In genomic region chr14:105668969-105669368, GRCm38 (mm10) we compare ENCODE assay signal across 8 mouse cellular contexts.
DNase-seq lines count a peak whose midpoint lies in the region; ATAC-seq and TF ChIP-seq lines count a peak whose summit lies in the region.

No protein-coding gene starts in this region.

- no peak for DNase-seq in forebrain, embryonic 11.5 days (ENCODE audit: low spot score)
- DNase-seq in CH12.LX (ENCODE audit: extremely low read depth): peak; percentile 33
- peak; percentile 84 to 89 for DNase-seq in cerebellum, postnatal 25 days
- DNase-seq in layer of hippocampus, postnatal 10 days (ENCODE audit: low spot score in 2 of 2): peak; percentile 49 to 58
- no peak for DNase-seq in urinary bladder, adult 18-20 months (ENCODE audit: low spot score in 2 of 2)

- in situ Hi-C loops in CH12.LX (cut with MboI; ENCODE audit: low pct_ligation_motif_present, low pct_unique_long_range_greater_than_20kb, low sequenced_read_pairs): no loop called here

- no peak for TF ChIP-seq RAD21 in CH12.LX (IDR thresholded peaks at IDR 0.05; ENCODE audit: low read depth, low read length)

- H3K4me3 ChIP-seq in forebrain, embryonic 13.5 days: no peak overlapping the region
- no peak overlapping the region for H3K4me3 ChIP-seq in forebrain, embryonic 11.5 days (ENCODE audit: low read depth, low read length)
- H3K4me3 ChIP-seq in CH12.LX (replicated peaks in 1 of 3; ENCODE audit: low read depth in 2 of 3, low read length in 2 of 3, poor library complexity in 1 of 3): no peak overlapping the region
- no peak overlapping the region for H3K4me3 ChIP-seq in heart, embryonic 11.5 days (ENCODE audit: low read depth, low read length)
- H3K4me3 ChIP-seq in neural tube, embryonic 13.5 days: no peak overlapping the region

- no peaks in the 10 kb centered on the region for H3K36me3 ChIP-seq in forebrain, embryonic 13.5 days (ENCODE audit: poor library complexity, severe bottlenecking)
- H3K36me3 ChIP-seq in forebrain, embryonic 11.5 days (ENCODE audit: control insufficient read depth, insufficient read depth, low read length): no peaks in the 10 kb centered on the region
- no peaks in the 10 kb centered on the region for H3K36me3 ChIP-seq in CH12.LX (replicated peaks in 1 of 2; ENCODE audit: control insufficient read depth in 1 of 2, insufficient read depth in 1 of 2, low read length in 1 of 2)
- H3K36me3 ChIP-seq in heart, embryonic 11.5 days (ENCODE audit: control insufficient read depth, insufficient read depth, low read length): no peaks in the 10 kb centered on the region
- no peaks in the 10 kb centered on the region for H3K36me3 ChIP-seq in neural tube, embryonic 13.5 days

- H3K79me2 ChIP-seq in CH12.LX (replicated peaks; ENCODE audit: control insufficient read depth, extremely low read depth, insufficient read depth, poor library complexity, severe bottlenecking): no peaks in the 10 kb centered on the region

- no peak overlapping the region for H3K4me2 ChIP-seq in forebrain, embryonic 13.5 days
- H3K4me2 ChIP-seq in forebrain, embryonic 11.5 days (ENCODE audit: low read depth, low read length, severe bottlenecking): no peak overlapping the region
- no peak overlapping the region for H3K4me2 ChIP-seq in CH12.LX (ENCODE audit: insufficient read depth, low read depth, poor library complexity, severe bottlenecking)
- peak overlapping the region; percentile 38 for H3K4me2 ChIP-seq in heart, embryonic 11.5 days
- peak overlapping the region; percentile 40 for H3K4me2 ChIP-seq in neural tube, embryonic 13.5 days

- WGBS in forebrain, embryonic 13.5 days: 44% methylated on average over 11 of the region's 11 CpGs
- 55% methylated on average over 11 of the region's 11 CpGs for WGBS in forebrain, embryonic 11.5 days
- WGBS in heart, embryonic 11.5 days (ENCODE audit: insufficient replicate concordance): 19% methylated on average over 11 of the region's 11 CpGs
- WGBS in neural tube, embryonic 13.5 days: 28% methylated on average over 11 of the region's 11 CpGs

- peak; percentile 44 for ATAC-seq in forebrain, embryonic 13.5 days
- ATAC-seq in forebrain, embryonic 11.5 days (replicated peaks; ENCODE audit: low FRiP score): no peak
- no peak; the same call in 1 of the 2 replicates for ATAC-seq in heart, embryonic 11.5 days (replicated peaks; ENCODE audit: insufficient number of reproducible peaks, low FRiP score, low TSS enrichment)
- peak; percentile 76 for ATAC-seq in neural tube, embryonic 13.5 days (ENCODE audit: low read depth)

- no peaks in the 10 kb centered on the region for H3K9me3 ChIP-seq in forebrain, embryonic 13.5 days (replicated peaks)
- peaks cover 5% of the 10 kb centered on the region; the same call in 1 of the 2 replicates for H3K9me3 ChIP-seq in forebrain, embryonic 11.5 days (ENCODE audit: control insufficient read depth, low read length)
- peaks cover 39% of the 10 kb centered on the region for H3K9me3 ChIP-seq in CH12.LX (replicated peaks; ENCODE audit: low read length)
- H3K9me3 ChIP-seq in heart, embryonic 11.5 days (replicated peaks; ENCODE audit: control insufficient read depth, low read length): no peaks in the 10 kb centered on the region; the same call in 1 of the 2 replicates
- no peaks in the 10 kb centered on the region for H3K9me3 ChIP-seq in neural tube, embryonic 13.5 days

- H3K27ac ChIP-seq in forebrain, embryonic 13.5 days: no peak overlapping the region
- no peak overlapping the region for H3K27ac ChIP-seq in forebrain, embryonic 11.5 days (ENCODE audit: low read depth, low read length)
- no peak overlapping the region for H3K27ac ChIP-seq in CH12.LX (ENCODE audit: insufficient read depth, low read depth)
- no peak overlapping the region for H3K27ac ChIP-seq in heart, embryonic 11.5 days (ENCODE audit: low read depth, low read length)
- no peak overlapping the region for H3K27ac ChIP-seq in neural tube, embryonic 13.5 days (replicated peaks)

- TF ChIP-seq CTCF in CH12.LX (conservative IDR thresholded peaks at IDR 0.05 in 1 of 2, IDR thresholded peaks at IDR 0.05 in 1 of 2; ENCODE audit: low read depth in 2 of 2, low read length in 2 of 2): no peak

- peaks cover 18% of the 10 kb centered on the region for H3K4me1 ChIP-seq in forebrain, embryonic 13.5 days
- 0 out of 2 replicates have a peak, but pooled peaks cover 2% of the 10 kb centered on the region for H3K4me1 ChIP-seq in forebrain, embryonic 11.5 days (replicated peaks; ENCODE audit: control insufficient read depth, insufficient read depth, low read length)
- H3K4me1 ChIP-seq in CH12.LX (ENCODE audit: control insufficient read depth in 1 of 2, insufficient read depth in 2 of 2): peaks cover 0 to 4% of the 10 kb centered on the region in 2 experiments; a peak in 1 of 4 replicates
- no peaks in the 10 kb centered on the region for H3K4me1 ChIP-seq in heart, embryonic 11.5 days (ENCODE audit: control insufficient read depth, insufficient read depth, low read length)
- peaks cover 6% of the 10 kb centered on the region; the same call in 1 of the 2 replicates for H3K4me1 ChIP-seq in neural tube, embryonic 13.5 days (replicated peaks)

- no peak for TF ChIP-seq POLR2A in CH12.LX (IDR thresholded peaks at IDR 0.05; ENCODE audit: low read depth, low read length)

- no peaks in the 10 kb centered on the region for H3K27me3 ChIP-seq in forebrain, embryonic 13.5 days
- H3K27me3 ChIP-seq in forebrain, embryonic 11.5 days (ENCODE audit: control insufficient read depth, insufficient read depth, low read length): no peaks in the 10 kb centered on the region
- no peaks in the 10 kb centered on the region for H3K27me3 ChIP-seq in CH12.LX (replicated peaks)
- no peaks in the 10 kb centered on the region for H3K27me3 ChIP-seq in heart, embryonic 11.5 days (ENCODE audit: control insufficient read depth, insufficient read depth, low read length)
- no peaks in the 10 kb centered on the region for H3K27me3 ChIP-seq in neural tube, embryonic 13.5 days

- H3K9ac ChIP-seq in forebrain, embryonic 13.5 days: no peak overlapping the region
- H3K9ac ChIP-seq in forebrain, embryonic 11.5 days (ENCODE audit: low read length): no peak overlapping the region
- no peak overlapping the region for H3K9ac ChIP-seq in CH12.LX (ENCODE audit: insufficient read depth, low read depth)
- 0 out of 2 replicates have a peak overlapping the region, but pooled peaks have one; percentile 46 for H3K9ac ChIP-seq in heart, embryonic 11.5 days (ENCODE audit: low read depth, low read length)
- no peak overlapping the region for H3K9ac ChIP-seq in neural tube, embryonic 13.5 days

- TF ChIP-seq EP300 in CH12.LX (IDR thresholded peaks at IDR 0.05; ENCODE audit: low read length): no peak

- dilution Hi-C loops in CH12.LX (cut with MboI; ENCODE audit: extremely low pct_ligation_motif_present, extremely low pct_unique_long_range_greater_than_20kb, low sequenced_read_pairs): no loop called here

TF ChIP-seq in CH12.LX, 34 proteins besides CTCF, POLR2A, EP300 and RAD21:
- TF ChIP-seq CHD1 (IDR thresholded peaks at IDR 0.05; ENCODE audit: low read depth, low read length) (no peak), MYC (IDR thresholded peaks at IDR 0.05; ENCODE audit: low read depth, low read length) (no peak), TCF12 (IDR thresholded peaks at IDR 0.05; ENCODE audit: low read depth, low read length) (no peak), USF1 (IDR thresholded peaks at IDR 0.05; ENCODE audit: low read depth, low read length) (no peak), ELF1 (IDR thresholded peaks at IDR 0.05; ENCODE audit: low read depth, low read length) (no peak), JUN (IDR thresholded peaks at IDR 0.05; ENCODE audit: insufficient read depth, low read depth, low read length) (no peak), SIN3A (IDR thresholded peaks at IDR 0.05; ENCODE audit: low read length) (no peak), NELFE (IDR thresholded peaks at IDR 0.05; ENCODE audit: low read depth, low read length) (no peak), CHD2 (IDR thresholded peaks at IDR 0.05; ENCODE audit: low read length) (no peak), ZKSCAN1 (IDR thresholded peaks at IDR 0.05; ENCODE audit: borderline replicate concordance, low read depth, low read length) (no peak)

Comparison
In these comparisons a context has a peak if more than half of its experiments do, and no peak if none do; other contexts are left out.
1. ATAC-seq: peak in forebrain, embryonic 13.5 days (single experiment) and neural tube, embryonic 13.5 days (single experiment); none in forebrain, embryonic 11.5 days (single experiment) and heart, embryonic 11.5 days (single experiment).
2. H3K4me2 ChIP-seq: peak in heart, embryonic 11.5 days (single experiment) and neural tube, embryonic 13.5 days (single experiment); none in forebrain, embryonic 13.5 days (single experiment), forebrain, embryonic 11.5 days (single experiment) and CH12.LX (single experiment).
3. DNase-seq: peak in CH12.LX (single experiment), cerebellum, postnatal 25 days (2 of 2) and layer of hippocampus, postnatal 10 days (2 of 2); none in forebrain, embryonic 11.5 days (single experiment) and urinary bladder, adult 18-20 months (0 of 2).